Mouse (Mus musculus) embryonic fibroblast, embryonic 13.5 days (primary cell): Measurements from ENCODE around the gene Col5a1.

Experiments
- CTCF ChIP-seq: IDR thresholded peaks from 2 replicates; pipeline ENCODE4 v1.5.1; 2011; ENCODE audit warnings: mild to moderate bottlenecking, control low read depth, low read length, moderate library complexity, borderline replicate concordance; ENCODE audit not compliant: insufficient read depth
- POLR2A ChIP-seq: IDR thresholded peaks from 2 replicates; pipeline ENCODE4 v1.6.1; 2011; ENCODE audit warnings: low read depth, mild to moderate bottlenecking, control low read depth, low read length, moderate library complexity

DNA sequence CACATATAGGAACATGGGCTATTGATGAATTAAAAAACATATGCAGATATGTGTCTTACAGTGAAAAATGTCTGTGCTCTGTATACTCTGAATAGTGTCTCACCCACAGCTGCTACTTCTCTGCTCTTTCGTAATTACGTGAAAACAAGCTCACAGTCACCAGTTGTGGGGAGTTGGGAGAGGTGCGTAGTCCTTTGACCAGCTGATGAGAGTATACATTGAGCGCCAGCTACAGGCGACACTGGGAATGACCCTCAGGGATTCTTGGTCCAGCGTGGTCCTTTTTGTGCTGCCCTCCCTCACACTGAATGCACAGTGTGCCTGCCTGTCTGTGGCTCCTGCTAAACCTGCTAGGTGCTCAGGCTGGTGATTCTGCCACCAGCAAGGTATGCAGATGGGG, 82.9 kb downstream of the Col5a1 start:
- peak; percentile 49; the same call in 1 of the 2 replicates for TF ChIP-seq CTCF
- no peak for TF ChIP-seq POLR2A
